Mouse (Mus musculus) liver, postnatal 0 days (tissue): Measurements from ENCODE around the gene Htra2. TPM values are rescaled to one million over a fixed set of nuclear protein-coding genes. Genes with fewer than 3 reads are reported as not detected.

Source experiments
- ATAC-seq: fragments of 200-750 bp; cut with Nextera tagmentation; 2 replicates; pipeline ENCODE4 v1.8.0; 2017; ENCODE audit warnings: mild to moderate bottlenecking, moderate library complexity
- DNase-seq: peaks from one replicate; pipeline ENCODE4 v3.0.0-alpha.2; 2016
- H3K27ac ChIP-seq: fragments of 300-500 bp; sonication (generic); 2 replicates; pipeline ENCODE4 v1.5.1; 2014; ENCODE audit warnings: antibody characterized with exemption, moderate library complexity, mild to moderate bottlenecking, low read depth
- H3K27me3 ChIP-seq: fragments of 300-500 bp; sonication (generic); 2 replicates; pipeline ENCODE4 v1.6.1; 2014; ENCODE audit warnings: low read length, control low read depth, mixed read lengths; ENCODE audit not compliant: insufficient read depth
- H3K36me3 ChIP-seq: fragments of 300-500 bp; sonication (generic); replicated peaks from 2 replicates; pipeline ENCODE4 v1.6.1; 2014; ENCODE audit warnings: mild to moderate bottlenecking, control low read depth, low read length, moderate library complexity, mixed read lengths; ENCODE audit not compliant: insufficient read depth
- H3K4me1 ChIP-seq: fragments of 300-500 bp; sonication (generic); 2 replicates; pipeline ENCODE4 v1.6.1; 2014; ENCODE audit warnings: antibody characterized with exemption, mild to moderate bottlenecking, control low read depth; ENCODE audit not compliant: insufficient read depth
- H3K4me2 ChIP-seq: fragments of 300-500 bp; sonication (generic); 2 replicates; pipeline ENCODE4 v1.6.1; 2014; ENCODE audit warnings: low read depth, mild to moderate bottlenecking, low read length, moderate library complexity, mixed read lengths
- H3K4me3 ChIP-seq: fragments of 300-500 bp; sonication (generic); 2 replicates; pipeline ENCODE4 v1.5.1; 2014; ENCODE audit warnings: low read depth, low read length
- H3K9ac ChIP-seq: fragments of 300-500 bp; sonication (generic); replicated peaks from 2 replicates; pipeline ENCODE4 v1.6.1; 2014; ENCODE audit warnings: mild to moderate bottlenecking, moderate library complexity
- H3K9me3 ChIP-seq: fragments of 300-500 bp; sonication (generic); 2 replicates; pipeline ENCODE4 v1.6.1; 2016; ENCODE audit warnings: mild to moderate bottlenecking, control low read depth, low read length, mixed read lengths
- CTCF ChIP-seq: sonication (generic); IDR thresholded peaks from 2 replicates; pipeline ENCODE4 v1.5.1; 2016; ENCODE audit warnings: antibody characterized with exemption, low read depth
- EP300 ChIP-seq: IDR thresholded peaks from 2 replicates; pipeline ENCODE4 v1.6.1; 2016; ENCODE audit warnings: antibody characterized with exemption, low read depth, mild to moderate bottlenecking
- WGBS: fragments of 180-500 bp; shearing (Covaris S2); extraction: QIAGEN DNeasy Blood & Tissue Kit; methylation state at CpG from one replicate; pipeline ENCODE4 v1.1.7; 2014; ENCODE audit not compliant: insufficient replicate concordance; 5-methylcytosine and 5-hydroxymethylcytosine counted together
- polyA plus RNA-seq: library from polyadenylated mRNA; unstranded; fragments of >200 nt; fragmentation: Nextera tagmentation; extraction: Ambion mirVana; gene quantifications from 2 replicates; pipeline ENCODE4 v1.2.1, GENCODE M21; 2015

Htra2 gene
- polyA plus RNA-seq, 1 experiment from 2014 or later = 34.7 TPM

- WGBS = 29% methylated on average over 5 of the region's 5 CpGs
- DNase-seq = no peak
- Histone ChIP-seq H3K27me3 (peaks cover 55% of the 10 kb centered on the region), H3K4me2 (no peak overlapping the region), H3K4me1 (peaks cover 25% of the 10 kb centered on the region), H3K36me3 (peaks cover 2% of the 10 kb centered on the region; the same call in 1 of the 2 replicates), H3K4me3 (no peak overlapping the region), H3K9me3 (no peaks in the 10 kb centered on the region), H3K27ac (no peak overlapping the region), H3K9ac (no peak overlapping the region)
- ATAC-seq = peak; percentile 58
- no peak for TF ChIP-seq CTCF
- TF ChIP-seq EP300 = no peak
These were observed 28.4 kb upstream of the Htra2 start for GRCm38 (mm10) chr6:83083497-83083896.

GRCm38 (mm10) chr6:83080210-83080609 is 25.1 kb upstream of the Htra2 start:
- Histone ChIP-seq H3K4me3 (no peak overlapping the region), H3K4me1 (peaks cover 22% of the 10 kb centered on the region), H3K9me3 (no peaks in the 10 kb centered on the region), H3K27ac (no peak overlapping the region), H3K9ac (no peak overlapping the region), H3K27me3 (peaks cover 34% of the 10 kb centered on the region), H3K4me2 (no peak overlapping the region), H3K36me3 (peaks cover 2% of the 10 kb centered on the region; the same call in 1 of the 2 replicates)
- WGBS = 79% methylated on average over 5 of the region's 5 CpGs
- no peak for DNase-seq
- TF ChIP-seq CTCF = no peak
- TF ChIP-seq EP300 = no peak
- no peak for ATAC-seq

- H3K9ac ChIP-seq = peak overlapping the region; percentile 84
- peaks cover 30% of the 10 kb centered on the region for H3K27me3 ChIP-seq
- TF ChIP-seq CTCF = peak; percentile 74
- no peak for TF ChIP-seq EP300
- whole genome bisulfite sequencing = under 1% methylated on average over 46 of the region's 46 CpGs
- H3K4me1 ChIP-seq = peaks cover 18% of the 10 kb centered on the region
- peaks cover 2% of the 10 kb centered on the region; the same call in 1 of the 2 replicates for H3K36me3 ChIP-seq
- H3K9me3 ChIP-seq = no peaks in the 10 kb centered on the region
- H3K4me3 ChIP-seq = peak overlapping the region; percentile 91
- peak overlapping the region; percentile 99 for H3K4me2 ChIP-seq
- H3K27ac ChIP-seq = peak overlapping the region; percentile 82
- DNase-seq (peak; percentile 100), ATAC-seq (peak; percentile 94)
These were observed 23.3 kb upstream of the Htra2 start for GRCm38 (mm10) chr6:83078324-83078858.

- under 1% methylated on average over 54 of the region's 54 CpGs for WGBS
- TF ChIP-seq CTCF (no peak), EP300 (no peak)
- Histone ChIP-seq H3K4me2 (peak within 1 kb of the TSS; percentile 99), H3K4me1 (peaks cover 18% of the 10 kb centered on the region), H3K9ac (peak within 1 kb of the TSS; percentile 84), H3K27me3 (peaks cover 33% of the 10 kb centered on the region), H3K9me3 (no peaks in the 10 kb centered on the region), H3K36me3 (peaks cover 2% of the 10 kb centered on the region; the same call in 1 of the 2 replicates), H3K27ac (peak within 1 kb of the TSS; percentile 82), H3K4me3 (peak within 1 kb of the TSS; percentile 91)
- DNase-seq = peak; percentile 55
- peak; percentile 26 for ATAC-seq
These were observed 22.7 kb upstream of the Htra2 start, which contains the start of gene Pcgf1 for GRCm38 (mm10) chr6:83077630-83078323. Gene Pcgf1, plus strand, starts transcription at chr6:83077869.

- TF ChIP-seq CTCF (peak; percentile 51), EP300 (no peak)
- DNase-seq = no peak
- no peak for ATAC-seq
- WGBS = 19% methylated on average over 2 of the region's 2 CpGs
- H3K4me2 ChIP-seq = no peak overlapping the region
- no peaks in the 10 kb centered on the region; the same call in 1 of the 2 replicates for H3K36me3 ChIP-seq
- H3K4me3 ChIP-seq = no peak overlapping the region
- no peak overlapping the region for H3K9ac ChIP-seq
- H3K4me1 ChIP-seq = peaks cover 17% of the 10 kb centered on the region
- H3K27me3 ChIP-seq = peaks cover 59% of the 10 kb centered on the region
- no peaks in the 10 kb centered on the region for H3K9me3 ChIP-seq
- no peak overlapping the region for H3K27ac ChIP-seq
These were observed 19.9 kb upstream of the Htra2 start for GRCm38 (mm10) chr6:83074979-83075378.

GRCm38 (mm10) chr6:83071220-83071619 is 16.1 kb upstream of the Htra2 start:
- H3K4me3 ChIP-seq = no peak overlapping the region
- peaks cover 93% of the 10 kb centered on the region for H3K27me3 ChIP-seq
- no peak overlapping the region for H3K27ac ChIP-seq
- H3K4me2 ChIP-seq = no peak overlapping the region
- no peak overlapping the region for H3K9ac ChIP-seq
- 2% methylated on average over 21 of the region's 24 CpGs for WGBS
- no peaks in the 10 kb centered on the region for H3K36me3 ChIP-seq
- H3K4me1 ChIP-seq = peaks cover 10% of the 10 kb centered on the region
- TF ChIP-seq EP300 = no peak
- no peak for TF ChIP-seq CTCF
- no peak for ATAC-seq
- H3K9me3 ChIP-seq = no peaks in the 10 kb centered on the region
- no peak for DNase-seq
